Mouse (Mus musculus): ENCODE results near the gene AC124502.3. TPM values are rescaled to one million over a fixed set of nuclear protein-coding genes. Genes with fewer than 3 reads are reported as not detected.

AC124502.3 gene
- polyA plus RNA-seq, 2 experiments = 0.13 to 0.29 TPM

GRCm38 (mm10) chr19:5032686-5033085 is 6.0 kb upstream of the AC124502.3 start:
- Histone ChIP-seq H3K4me3 (ENCODE audit: insufficient read depth in 1 of 2, low read depth in 2 of 2, low read length in 2 of 2) (no peak overlapping the region), H3K9ac (replicated peaks) (no peak overlapping the region), H3K9me3 (ENCODE audit: control insufficient read depth, low read length) (no peaks in the 10 kb centered on the region), H3K4me2 (ENCODE audit: low read depth) (no peak overlapping the region), H3K27me3 (ENCODE audit: control insufficient read depth, insufficient read depth, low read length) (no peaks in the 10 kb centered on the region), H3K27ac (no peak overlapping the region), H3K4me1 (replicated peaks; ENCODE audit: control insufficient read depth in 2 of 2, insufficient read depth in 2 of 2, low read length in 1 of 2) (no peaks in the 10 kb centered on the region; a peak in 1 of 4 replicates), H3K36me3 (replicated peaks; ENCODE audit: control insufficient read depth, insufficient read depth, low read depth) (no peaks in the 10 kb centered on the region)
- ATAC-seq (ENCODE audit: insufficient read depth) (no peak), DNase-seq (ENCODE audit: low read depth in 3 of 3, low spot score in 3 of 3) (no peak)
- TF ChIP-seq CTCF (IDR thresholded peaks at IDR 0.05; ENCODE audit: low read depth) (no peak), EP300 (IDR thresholded peaks at IDR 0.05; ENCODE audit: low read depth) (no peak)
- 69% methylated on average over 3 of the region's 3 CpGs for WGBS (ENCODE audit: insufficient replicate concordance)

GRCm38 (mm10) chr19:5036577-5036976 is 2.1 kb upstream of the AC124502.3 start:
- H3K36me3 ChIP-seq (replicated peaks; ENCODE audit: control insufficient read depth, insufficient read depth, low read depth) = no peaks in the 10 kb centered on the region
- H3K4me3 ChIP-seq (ENCODE audit: insufficient read depth in 1 of 2, low read depth in 2 of 2, low read length in 2 of 2) = no peak overlapping the region
- no peak for TF ChIP-seq CTCF (IDR thresholded peaks at IDR 0.05; ENCODE audit: low read depth)
- no peak for TF ChIP-seq EP300 (IDR thresholded peaks at IDR 0.05; ENCODE audit: low read depth)
- H3K4me1 ChIP-seq (replicated peaks; ENCODE audit: control insufficient read depth in 2 of 2, insufficient read depth in 2 of 2, low read length in 1 of 2) = peaks cover 12 to 14% of the 10 kb centered on the region in 2 experiments
- DNase-seq (ENCODE audit: low read depth in 3 of 3, low spot score in 3 of 3) = no peak
- 68% methylated on average over 4 of the region's 4 CpGs for WGBS (ENCODE audit: insufficient replicate concordance)
- no peak overlapping the region for H3K9ac ChIP-seq (replicated peaks)
- H3K4me2 ChIP-seq (ENCODE audit: low read depth) = no peak overlapping the region
- no peak for ATAC-seq (ENCODE audit: insufficient read depth)
- no peaks in the 10 kb centered on the region for H3K9me3 ChIP-seq (ENCODE audit: control insufficient read depth, low read length)
- no peak overlapping the region for H3K27ac ChIP-seq
- no peaks in the 10 kb centered on the region for H3K27me3 ChIP-seq (ENCODE audit: control insufficient read depth, insufficient read depth, low read length)

GRCm38 (mm10) chr19:5037678-5038571 is 766 bp upstream of the AC124502.3 start:
- Histone ChIP-seq H3K4me1 (replicated peaks; ENCODE audit: control insufficient read depth in 2 of 2, insufficient read depth in 2 of 2, low read length in 1 of 2) (peaks cover 12 to 18% of the 10 kb centered on the region in 2 experiments), H3K27me3 (ENCODE audit: control insufficient read depth, insufficient read depth, low read length) (no peaks in the 10 kb centered on the region), H3K4me2 (ENCODE audit: low read depth) (peak overlapping the region; percentile 84), H3K27ac (no peak overlapping the region), H3K9me3 (ENCODE audit: control insufficient read depth, low read length) (no peaks in the 10 kb centered on the region), H3K9ac (replicated peaks) (peak overlapping the region; percentile 60), H3K4me3 (ENCODE audit: insufficient read depth in 1 of 2, low read depth in 2 of 2, low read length in 2 of 2) (peak overlapping the region; percentile 53 to 60), H3K36me3 (replicated peaks; ENCODE audit: control insufficient read depth, insufficient read depth, low read depth) (no peaks in the 10 kb centered on the region)
- no peak for TF ChIP-seq EP300 (IDR thresholded peaks at IDR 0.05; ENCODE audit: low read depth)
- 4% methylated on average over 32 of the region's 32 CpGs for WGBS (ENCODE audit: insufficient replicate concordance)
- ATAC-seq (ENCODE audit: insufficient read depth) (peak; percentile 52; the same call in 1 of the 2 replicates), DNase-seq (ENCODE audit: low read depth in 3 of 3, low spot score in 3 of 3) (peak; percentile 49 to 58 (median 54))

- ATAC-seq (ENCODE audit: insufficient read depth) (no peak), DNase-seq (ENCODE audit: low read depth in 3 of 3, low spot score in 3 of 3) (no peak)
- Histone ChIP-seq H3K9ac (replicated peaks) (peak overlapping the region; percentile 61), H3K27ac (no peak overlapping the region), H3K4me1 (replicated peaks; ENCODE audit: control insufficient read depth in 2 of 2, insufficient read depth in 2 of 2, low read length in 1 of 2) (peaks cover 12 to 18% of the 10 kb centered on the region in 2 experiments), H3K27me3 (ENCODE audit: control insufficient read depth, insufficient read depth, low read length) (no peaks in the 10 kb centered on the region), H3K4me3 (ENCODE audit: insufficient read depth in 1 of 2, low read depth in 2 of 2, low read length in 2 of 2) (peak overlapping the region; percentile 53 to 60), H3K9me3 (ENCODE audit: control insufficient read depth, low read length) (no peaks in the 10 kb centered on the region), H3K36me3 (replicated peaks; ENCODE audit: control insufficient read depth, insufficient read depth, low read depth) (no peaks in the 10 kb centered on the region), H3K4me2 (ENCODE audit: low read depth) (peak overlapping the region; percentile 84)
- no peak for TF ChIP-seq EP300 (IDR thresholded peaks at IDR 0.05; ENCODE audit: low read depth)
- no peak for TF ChIP-seq CTCF (IDR thresholded peaks at IDR 0.05; ENCODE audit: low read depth)
- WGBS (ENCODE audit: insufficient replicate concordance) = 21% methylated on average over 41 of the region's 41 CpGs
These were observed 817 bp downstream of the AC124502.3 start for GRCm38 (mm10) chr19:5039301-5040114.

Data from liver, embryonic 14.5 days (tissue).